Mouse (Mus musculus): ENCODE data around the gene Klra8.
"Not testable (repeated sequence)": the region's sequence is repeated elsewhere in the genome, so short reads cannot be mapped to it uniquely, and the experiment has no call there.

Klra8 gene

DNA sequence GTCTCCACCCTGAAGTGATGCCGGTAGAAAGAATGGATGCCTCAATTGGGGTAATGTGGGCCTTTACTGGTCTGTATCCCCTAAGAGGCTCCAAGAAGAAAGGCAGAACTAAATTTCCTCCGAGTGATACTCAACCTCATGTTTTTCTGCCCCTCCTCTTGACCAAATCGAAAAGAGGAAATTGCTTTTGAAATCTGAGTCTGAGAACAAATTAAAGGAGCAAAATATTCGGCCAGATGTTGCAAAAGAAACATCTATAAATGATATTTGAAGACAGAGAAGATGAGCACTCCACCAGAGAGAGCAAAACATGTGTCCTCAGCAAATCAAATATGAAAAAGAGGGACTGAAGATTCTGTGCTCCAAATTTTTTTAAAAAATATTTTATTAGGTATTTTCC lies at the start of gene Klra8:
Gene Klra8 (minus strand): TSS at position 101 of the 400 bp plus-strand sequence.
- DNase-seq (ENCODE audit: low spot score in 2 of 2), result not testable (repeated sequence)

DNA sequence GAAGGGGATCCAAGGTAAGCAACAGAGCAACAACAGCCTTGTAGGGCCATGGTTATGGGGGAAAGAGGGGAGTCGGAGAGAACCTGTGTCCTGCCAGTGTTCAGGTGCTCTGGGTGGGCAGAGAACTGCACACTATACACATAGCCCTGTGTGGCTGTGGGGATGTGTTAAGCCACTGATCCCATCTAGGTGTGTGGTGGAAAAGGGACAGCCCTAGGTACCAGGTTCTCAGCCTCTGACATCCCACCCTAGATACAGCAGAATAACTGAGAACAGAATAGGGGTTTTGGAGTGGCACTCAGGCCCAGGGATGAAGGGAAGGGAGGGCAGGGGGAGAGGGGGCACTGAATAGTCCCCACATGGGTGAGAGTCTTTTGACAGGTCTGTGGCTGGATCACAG lies 19.2 kb downstream of the Klra8 start:
- DNase-seq (ENCODE audit: low spot score in 2 of 2), result no peak

DNA sequence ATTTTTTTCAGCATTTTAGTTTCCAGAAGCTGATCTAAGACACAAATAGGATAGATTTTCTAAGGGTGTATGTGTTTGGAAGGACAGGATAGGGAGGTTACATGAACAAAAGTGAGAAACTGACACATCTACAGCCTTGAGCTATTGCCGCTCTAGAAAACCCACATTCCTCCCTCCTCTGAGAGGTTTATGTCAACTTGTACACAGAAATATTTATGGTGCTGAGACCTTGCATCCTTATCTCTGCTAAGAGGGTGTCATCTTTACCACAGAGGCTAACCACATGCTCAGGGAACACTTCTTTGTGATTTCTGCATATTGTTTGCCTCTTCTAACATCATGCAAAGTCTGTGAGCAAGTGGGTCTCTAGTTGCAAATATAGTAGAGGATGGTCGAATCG lies 27.0 kb downstream of the Klra8 start:
- DNase-seq (ENCODE audit: low spot score in 2 of 2), result not testable (repeated sequence)

DNA sequence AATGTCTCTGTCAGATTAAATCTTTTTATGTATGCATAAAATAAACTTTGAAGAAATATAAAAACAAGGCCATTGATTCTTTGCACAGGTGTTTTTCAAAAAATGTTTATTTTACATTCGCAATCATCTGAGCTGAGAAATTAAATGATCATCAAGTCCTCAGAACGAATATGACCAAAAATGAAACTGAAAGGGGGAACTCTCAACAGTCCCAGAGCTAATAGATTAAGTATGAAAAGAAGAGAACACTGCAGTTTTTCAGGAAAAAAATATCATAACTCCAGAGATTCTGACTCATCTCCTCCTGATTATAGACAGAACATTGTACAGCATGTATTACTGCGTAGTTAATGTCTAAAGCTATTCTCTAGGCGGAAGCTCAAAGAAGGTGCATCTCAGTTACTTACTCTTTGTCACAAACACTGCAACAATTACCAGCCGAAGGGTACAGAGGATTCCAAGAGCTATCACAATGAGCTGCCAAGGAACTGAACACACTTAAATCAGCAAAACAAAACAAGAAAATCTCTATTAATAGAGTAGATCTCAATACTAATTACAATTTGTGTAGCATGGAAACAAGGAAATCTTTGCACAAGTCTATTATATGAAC lies 37.3 kb downstream of the Klra8 start:
- no peak for DNase-seq (ENCODE audit: low spot score in 2 of 2)

DNA sequence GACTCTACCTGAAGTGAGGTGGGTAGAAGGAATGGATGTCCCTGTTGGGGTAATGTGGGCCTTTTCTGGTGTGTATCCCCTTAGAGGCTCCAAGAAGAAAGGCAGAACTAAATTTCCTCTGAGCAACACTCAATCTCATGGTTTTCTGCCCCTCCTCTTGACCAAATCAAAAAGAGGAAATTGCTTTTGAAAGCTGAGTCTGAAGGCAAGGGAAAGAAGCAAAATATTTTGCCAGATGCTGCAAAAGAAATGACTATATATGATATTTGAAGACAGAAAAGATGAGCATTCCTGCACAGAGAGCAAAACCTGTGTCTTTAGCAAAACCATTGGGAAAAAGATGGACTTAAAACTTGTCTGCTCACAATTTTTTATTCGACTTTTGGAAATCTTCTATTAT lies 62.5 kb downstream of the Klra8 start, which contains the start of gene Klra4:
Gene Klra4 (minus strand): TSS at position 101 of the 400 bp plus-strand sequence.
- DNase-seq (ENCODE audit: low spot score in 2 of 2), result not testable (repeated sequence)
